Mouse (Mus musculus): ENCODE measurements around the gene Prss16. TPM values are rescaled to one million over a fixed set of nuclear protein-coding genes. Genes with fewer than 3 reads are reported as not detected.

Gene Prss16
- 1.2 TPM in 2 replicates for polyA plus RNA-seq (2016; fragmentation: Nextera tagmentation; extraction: Ambion mirVana)

GRCm38 (mm10) chr13:22009642-22010041, at the start of gene Prss16:
Gene Prss16, minus strand, starts transcription at chr13:22009742.
- Histone ChIP-seq H3K27me3 (peaks cover 92% of the 10 kb centered on the region), H3K9me3 (no peaks in the 10 kb centered on the region), H3K4me1 (replicated peaks) (peaks cover 15% of the 10 kb centered on the region), H3K27ac (no peak within 1 kb of the TSS), H3K4me3 (replicated peaks) (no peak within 1 kb of the TSS), H3K36me3 (no peaks in the 10 kb centered on the region), H3K4me2 (no peak within 1 kb of the TSS), H3K9ac (replicated peaks) (no peak within 1 kb of the TSS)
- 23% methylated on average over 5 of the region's 7 CpGs for WGBS
- no peak for ATAC-seq (ENCODE audit: insufficient number of reproducible peaks, insufficient read depth, low FRiP score, low TSS enrichment, low read depth)

DNA sequence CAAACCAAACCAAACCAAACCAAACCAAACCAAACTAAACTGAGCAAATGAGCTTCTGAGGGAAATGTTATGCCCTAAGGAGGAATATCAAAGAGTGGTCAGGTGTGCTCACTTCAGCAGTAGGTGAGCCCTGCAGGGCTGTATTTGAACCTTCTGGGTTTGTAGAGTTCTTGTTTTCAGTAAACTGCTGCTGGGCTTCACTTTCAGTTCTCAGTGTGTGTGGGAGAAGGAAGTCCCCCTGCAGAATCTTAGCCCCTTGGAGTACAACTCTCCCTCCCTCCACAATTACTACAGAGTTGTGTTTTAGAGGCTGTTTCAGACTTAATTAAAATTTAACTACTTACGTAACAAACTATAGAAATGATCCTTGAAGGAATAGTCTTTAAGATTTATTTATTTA, 44.2 kb upstream of the Prss16 start:
- ATAC-seq (ENCODE audit: insufficient number of reproducible peaks, insufficient read depth, low FRiP score, low TSS enrichment, low read depth), result no peak
- WGBS, result 91% methylated on average over 1 of the region's 1 CpGs
- Histone ChIP-seq H3K9me3 (no peaks in the 10 kb centered on the region), H3K9ac (replicated peaks) (no peak overlapping the region), H3K4me1 (replicated peaks) (no peaks in the 10 kb centered on the region; the same call in 1 of the 2 replicates), H3K4me2 (no peak overlapping the region), H3K27ac (no peak overlapping the region), H3K36me3 (no peaks in the 10 kb centered on the region), H3K4me3 (replicated peaks) (no peak overlapping the region), H3K27me3 (peaks cover 3% of the 10 kb centered on the region; the same call in 1 of the 2 replicates)

DNA sequence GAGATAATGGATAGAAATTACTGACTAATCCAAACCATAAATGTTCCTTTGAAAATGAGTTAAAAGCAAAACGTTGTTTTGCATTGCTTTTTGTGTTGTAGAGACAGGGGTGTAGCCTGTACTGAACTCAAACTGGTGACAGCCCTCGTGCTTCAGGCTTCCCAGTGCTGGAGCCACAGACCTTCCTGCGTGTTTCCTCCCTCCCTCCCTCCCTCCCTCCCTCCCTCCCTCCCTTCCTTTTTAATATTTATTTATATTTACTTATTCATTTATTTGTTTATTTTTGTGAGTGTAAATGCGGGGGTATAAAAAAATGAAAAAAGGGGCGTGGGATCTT, 41.9 kb upstream of the Prss16 start:
- 13% methylated on average over 5 of the region's 5 CpGs for WGBS

GRCm38 (mm10) chr13:22050591-22051522, 41.3 kb upstream of the Prss16 start:
- H3K27ac ChIP-seq, result peak overlapping the region; percentile 84
- WGBS, result under 1% methylated on average over 52 of the region's 52 CpGs
- H3K9me3 ChIP-seq, result no peaks in the 10 kb centered on the region
- H3K4me2 ChIP-seq, result peak overlapping the region; percentile 64
- no peaks in the 10 kb centered on the region; the same call in 1 of the 2 replicates for H3K4me1 ChIP-seq (replicated peaks)
- peak overlapping the region; percentile 49 for H3K4me3 ChIP-seq (replicated peaks)
- H3K27me3 ChIP-seq, result peaks cover 3% of the 10 kb centered on the region; the same call in 1 of the 2 replicates
- H3K9ac ChIP-seq (replicated peaks), result peak overlapping the region; percentile 56
- ATAC-seq (ENCODE audit: insufficient number of reproducible peaks, insufficient read depth, low FRiP score, low TSS enrichment, low read depth), result peak; percentile 93
- H3K36me3 ChIP-seq, result no peaks in the 10 kb centered on the region

More for the DNA sequence above, 41.9 kb upstream of the Prss16 start:
- H3K27me3 ChIP-seq, result peaks cover 3% of the 10 kb centered on the region; the same call in 1 of the 2 replicates
- H3K4me1 ChIP-seq (replicated peaks), result no peaks in the 10 kb centered on the region; the same call in 1 of the 2 replicates
- no peaks in the 10 kb centered on the region for H3K9me3 ChIP-seq
- ATAC-seq (ENCODE audit: insufficient number of reproducible peaks, insufficient read depth, low FRiP score, low TSS enrichment, low read depth), result no peak
- no peak overlapping the region for H3K9ac ChIP-seq (replicated peaks)
- peak overlapping the region; percentile 49 for H3K4me3 ChIP-seq (replicated peaks)
- no peak overlapping the region for H3K27ac ChIP-seq
- H3K4me2 ChIP-seq, result peak overlapping the region; percentile 64
- no peaks in the 10 kb centered on the region for H3K36me3 ChIP-seq

- WGBS, result under 1% methylated on average over 14 of the region's 14 CpGs
- H3K36me3 ChIP-seq, result no peaks in the 10 kb centered on the region
- H3K4me1 ChIP-seq (replicated peaks), result no peaks in the 10 kb centered on the region; the same call in 1 of the 2 replicates
- ATAC-seq (ENCODE audit: insufficient number of reproducible peaks, insufficient read depth, low FRiP score, low TSS enrichment, low read depth), result peak; percentile 62
- no peaks in the 10 kb centered on the region for H3K9me3 ChIP-seq
- H3K9ac ChIP-seq (replicated peaks), result peak overlapping the region; percentile 27; the same call in 1 of the 2 replicates
- no peaks in the 10 kb centered on the region for H3K27me3 ChIP-seq
- H3K27ac ChIP-seq, result peak overlapping the region; percentile 84
- peak overlapping the region; percentile 49 for H3K4me3 ChIP-seq (replicated peaks)
- peak overlapping the region; percentile 64 for H3K4me2 ChIP-seq
Observed at GRCm38 (mm10) chr13:22049737-22050440, 40.3 kb upstream of the Prss16 start.

GRCm38 (mm10) chr13:22049041-22049440, 39.5 kb upstream of the Prss16 start:
- Histone ChIP-seq H3K9me3 (no peaks in the 10 kb centered on the region), H3K27ac (no peak overlapping the region), H3K4me2 (no peak overlapping the region), H3K36me3 (no peaks in the 10 kb centered on the region), H3K4me1 (replicated peaks) (peaks cover 5% of the 10 kb centered on the region), H3K27me3 (no peaks in the 10 kb centered on the region), H3K9ac (replicated peaks) (no peak overlapping the region), H3K4me3 (replicated peaks) (no peak overlapping the region)
- WGBS, result 76% methylated on average over 2 of the region's 2 CpGs
- ATAC-seq (ENCODE audit: insufficient number of reproducible peaks, insufficient read depth, low FRiP score, low TSS enrichment, low read depth), result no peak

GRCm38 (mm10) chr13:22045311-22045710, 35.8 kb upstream of the Prss16 start:
- 55% methylated on average over 2 of the region's 2 CpGs for WGBS
- H3K4me2 ChIP-seq, result no peak overlapping the region
- no peak overlapping the region for H3K4me3 ChIP-seq (replicated peaks)
- no peaks in the 10 kb centered on the region for H3K27me3 ChIP-seq
- no peaks in the 10 kb centered on the region for H3K36me3 ChIP-seq
- no peak overlapping the region for H3K27ac ChIP-seq
- H3K9ac ChIP-seq (replicated peaks), result no peak overlapping the region
- H3K9me3 ChIP-seq, result no peaks in the 10 kb centered on the region
- no peak for ATAC-seq (ENCODE audit: insufficient number of reproducible peaks, insufficient read depth, low FRiP score, low TSS enrichment, low read depth)
- peaks cover 17% of the 10 kb centered on the region for H3K4me1 ChIP-seq (replicated peaks)

DNA sequence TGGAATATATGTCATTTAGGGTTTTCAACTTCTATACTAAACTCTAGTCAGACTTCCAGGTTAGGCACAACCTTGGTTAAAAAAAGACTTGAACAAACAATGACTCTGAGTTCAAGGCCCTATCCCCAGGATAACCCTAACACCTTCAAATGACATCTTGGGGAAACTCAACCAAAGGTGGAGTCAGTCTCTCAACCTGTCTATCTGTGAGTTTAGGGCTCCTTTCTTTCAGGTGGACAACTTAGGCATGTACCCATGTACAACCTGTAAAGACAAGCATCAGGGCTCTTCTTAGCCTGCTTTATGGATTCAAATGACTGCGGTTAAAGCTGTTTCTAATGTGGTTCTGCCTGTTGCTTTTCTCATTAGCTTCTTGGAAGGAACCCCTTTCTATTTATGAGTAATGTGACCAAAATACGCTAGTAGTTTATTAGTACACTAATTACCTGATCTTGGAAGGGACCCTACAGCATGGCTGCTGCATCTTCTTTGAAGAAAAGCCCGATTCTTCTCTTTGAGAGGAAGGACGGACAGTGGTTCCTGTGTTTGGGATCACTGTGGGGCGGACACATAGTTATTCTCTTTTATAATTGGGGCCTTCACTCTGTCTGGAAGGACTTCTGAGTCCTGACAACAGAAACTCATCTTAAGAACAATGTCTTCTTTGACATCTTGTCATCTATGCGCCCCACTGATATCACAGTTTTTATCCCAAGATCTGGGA, 35.1 kb upstream of the Prss16 start:
- H3K9ac ChIP-seq (replicated peaks), result no peak overlapping the region
- WGBS, result 90% methylated on average over 6 of the region's 6 CpGs
- H3K4me3 ChIP-seq (replicated peaks), result peak overlapping the region; percentile 41

DNA sequence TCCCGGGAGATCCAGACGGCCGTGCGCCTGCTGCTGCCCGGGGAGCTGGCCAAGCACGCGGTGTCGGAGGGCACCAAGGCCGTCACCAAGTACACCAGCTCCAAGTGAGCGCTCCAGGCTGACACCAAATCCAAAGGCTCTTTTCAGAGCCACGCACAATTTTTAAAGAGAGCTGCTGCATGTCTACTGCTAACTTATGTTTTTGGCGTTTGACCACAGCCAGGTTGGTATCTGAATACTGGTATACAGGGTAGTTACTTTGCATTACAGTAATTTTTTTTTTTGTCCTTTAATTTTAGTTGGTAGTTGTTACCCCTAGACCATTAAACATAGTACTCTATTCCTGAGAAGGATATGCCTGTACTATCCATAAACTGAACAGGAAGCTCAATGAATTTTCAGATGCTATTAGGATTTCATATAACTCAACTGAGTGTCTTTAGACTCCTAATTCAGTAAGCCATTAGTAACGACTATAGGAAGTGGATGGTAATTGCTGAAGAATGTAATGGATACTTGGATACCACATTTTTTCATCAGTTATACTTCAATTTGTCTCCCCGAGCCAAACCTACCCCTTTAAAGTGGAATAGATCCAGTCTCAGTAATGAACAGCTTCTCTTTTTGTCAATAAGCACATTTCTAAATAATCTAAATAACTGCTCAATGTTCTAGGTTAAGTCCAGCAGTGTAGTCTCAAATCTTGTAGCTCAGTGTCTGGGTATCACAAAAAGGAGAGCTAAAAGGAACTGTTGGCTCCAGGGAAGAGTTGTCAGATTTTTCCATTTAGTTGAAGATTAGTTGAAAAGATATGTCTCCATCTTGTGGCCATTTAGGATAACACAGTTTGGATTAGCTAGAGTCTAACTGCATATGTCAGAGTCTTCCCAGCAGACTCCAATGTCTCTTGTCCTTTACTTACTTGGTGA, 34.2 kb upstream of the Prss16 start:
- Histone ChIP-seq H3K27ac (peak overlapping the region; percentile 86), H3K4me1 (replicated peaks) (peaks cover 23% of the 10 kb centered on the region; the same call in 1 of the 2 replicates), H3K4me2 (peak overlapping the region; percentile 60), H3K4me3 (replicated peaks) (peak overlapping the region; percentile 41), H3K9me3 (no peaks in the 10 kb centered on the region), H3K36me3 (no peaks in the 10 kb centered on the region), H3K27me3 (no peaks in the 10 kb centered on the region), H3K9ac (replicated peaks) (peak overlapping the region; percentile 50)
- 1% methylated on average over 14 of the region's 14 CpGs for WGBS
- peak; percentile 9; the same call in 1 of the 2 replicates for ATAC-seq (ENCODE audit: insufficient number of reproducible peaks, insufficient read depth, low FRiP score, low TSS enrichment, low read depth)

More for the DNA sequence above, 35.1 kb upstream of the Prss16 start:
- H3K27ac ChIP-seq, result peak overlapping the region; percentile 86
- no peaks in the 10 kb centered on the region for H3K27me3 ChIP-seq
- H3K4me2 ChIP-seq, result peak overlapping the region; percentile 60
- no peaks in the 10 kb centered on the region for H3K36me3 ChIP-seq
- H3K9me3 ChIP-seq, result no peaks in the 10 kb centered on the region
- H3K4me1 ChIP-seq (replicated peaks), result peaks cover 23% of the 10 kb centered on the region
- ATAC-seq (ENCODE audit: insufficient number of reproducible peaks, insufficient read depth, low FRiP score, low TSS enrichment, low read depth), result no peak

All from limb, embryonic 12.5 days (tissue).